Mouse (Mus musculus) E14TG2a.4 (cell line): ENCODE measurements around the gene Inpp5e.

Source experiments
- H3K27me3 ChIP-seq: 2 replicates; pipeline ENCODE4 v1.6.1; 2014; ENCODE audit warnings: low read length, control low read depth; ENCODE audit not compliant: insufficient read depth
- H3K36me3 ChIP-seq: 2 replicates; pipeline ENCODE4 v1.6.1; 2014; ENCODE audit warnings: low read length, control low read depth; ENCODE audit not compliant: insufficient read depth
- H3K4me1 ChIP-seq: replicated peaks from 2 replicates; pipeline ENCODE4 v1.6.1; 2014; ENCODE audit warnings: low read depth, low read length, control low read depth
- H3K4me3 ChIP-seq: replicated peaks from 2 replicates; pipeline ENCODE4 v1.5.1; 2014; ENCODE audit warnings: mild to moderate bottlenecking, low read length
- H3K9me3 ChIP-seq: 2 replicates; pipeline ENCODE4 v1.6.1; 2014; ENCODE audit warnings: low read length, control low read depth
- CTCF ChIP-seq: conservative IDR thresholded peaks from 2 replicates; pipeline ENCODE4 v1.5.1; 2014; ENCODE audit warnings: low read length
- NANOG ChIP-seq: IDR thresholded peaks from 2 replicates; pipeline ENCODE4 v1.6.1; 2014; ENCODE audit warnings: borderline replicate concordance, low read length, mixed read lengths
- POU5F1 ChIP-seq: IDR thresholded peaks from 2 replicates; pipeline ENCODE4 v1.6.1; 2014; ENCODE audit warnings: low read length, borderline replicate concordance

The Inpp5e gene

DNA sequence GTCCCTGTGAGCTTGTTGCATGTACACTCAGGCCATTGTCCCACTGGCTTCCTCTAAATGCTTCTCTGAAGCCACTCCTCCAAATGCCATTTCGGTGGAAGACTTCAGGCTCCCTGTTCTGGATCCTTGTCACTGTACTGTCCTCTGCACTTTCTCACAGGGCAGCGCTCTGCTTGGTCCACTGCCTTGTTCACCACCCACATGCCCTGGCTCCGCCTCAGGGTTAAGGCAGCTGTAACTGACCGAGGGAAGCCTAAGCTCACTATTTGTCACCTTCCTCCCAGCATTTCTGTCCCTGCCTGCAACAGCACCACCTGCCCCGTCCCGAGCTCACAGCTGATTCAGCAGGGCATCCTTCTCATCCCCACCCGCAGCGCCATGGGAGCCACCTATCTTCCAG lies 5.7 kb downstream of the Inpp5e start:
- H3K4me3 ChIP-seq, result no peak overlapping the region
- peaks cover 65% of the 10 kb centered on the region for H3K36me3 ChIP-seq
- TF ChIP-seq CTCF (no peak), POU5F1 (no peak), NANOG (no peak)
- H3K9me3 ChIP-seq, result no peaks in the 10 kb centered on the region
- H3K27me3 ChIP-seq, result no peaks in the 10 kb centered on the region
- peaks cover 18% of the 10 kb centered on the region for H3K4me1 ChIP-seq

DNA sequence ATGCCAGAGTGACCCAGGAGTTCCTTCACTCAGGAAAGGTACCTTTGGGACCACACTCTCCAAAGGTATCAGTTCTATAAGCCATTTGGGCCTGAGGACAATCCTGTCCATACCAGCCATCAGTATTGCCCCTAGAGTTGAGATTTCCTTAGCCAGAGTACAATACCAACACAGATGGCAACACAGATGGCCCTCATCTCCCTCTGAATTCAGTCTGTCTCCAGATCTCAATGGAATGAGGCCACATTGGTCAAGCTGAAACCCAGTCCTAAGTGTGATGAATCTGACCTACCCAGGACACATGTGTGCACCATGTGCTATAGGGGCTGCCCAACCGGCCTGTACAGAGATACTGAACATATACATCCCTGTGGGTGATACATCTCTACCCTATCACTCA lies 6.7 kb downstream of the Inpp5e start:
- Histone ChIP-seq H3K27me3 (no peaks in the 10 kb centered on the region), H3K36me3 (peaks cover 69% of the 10 kb centered on the region), H3K4me3 (no peak overlapping the region), H3K9me3 (no peaks in the 10 kb centered on the region), H3K4me1 (peaks cover 15% of the 10 kb centered on the region)
- TF ChIP-seq POU5F1 (no peak), NANOG (no peak), CTCF (no peak)

DNA sequence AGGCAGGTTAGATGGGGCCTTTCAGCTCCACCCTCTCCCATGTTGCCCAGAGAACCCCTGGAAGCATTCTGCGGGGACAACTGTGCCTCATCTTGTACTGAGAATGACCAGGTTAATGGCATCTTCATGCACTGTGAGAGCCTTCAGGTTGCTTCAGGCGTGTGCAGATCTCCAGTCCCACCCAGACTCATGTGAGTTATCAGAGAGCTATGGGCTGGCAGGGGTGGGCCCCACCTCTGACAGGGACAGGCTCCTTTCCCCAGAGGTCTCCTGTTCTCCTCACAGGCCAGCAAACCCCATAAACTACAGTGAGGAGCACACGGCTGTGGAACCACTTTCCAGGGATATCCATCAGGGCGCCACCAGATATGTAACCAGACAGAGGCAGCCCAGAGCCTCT lies 8.0 kb downstream of the Inpp5e start:
- H3K9me3 ChIP-seq, result no peaks in the 10 kb centered on the region
- H3K36me3 ChIP-seq, result peaks cover 69% of the 10 kb centered on the region
- peaks cover 17% of the 10 kb centered on the region for H3K4me1 ChIP-seq
- no peaks in the 10 kb centered on the region for H3K27me3 ChIP-seq
- no peak for TF ChIP-seq NANOG
- no peak for TF ChIP-seq POU5F1
- no peak for TF ChIP-seq CTCF
- H3K4me3 ChIP-seq, result no peak overlapping the region

DNA sequence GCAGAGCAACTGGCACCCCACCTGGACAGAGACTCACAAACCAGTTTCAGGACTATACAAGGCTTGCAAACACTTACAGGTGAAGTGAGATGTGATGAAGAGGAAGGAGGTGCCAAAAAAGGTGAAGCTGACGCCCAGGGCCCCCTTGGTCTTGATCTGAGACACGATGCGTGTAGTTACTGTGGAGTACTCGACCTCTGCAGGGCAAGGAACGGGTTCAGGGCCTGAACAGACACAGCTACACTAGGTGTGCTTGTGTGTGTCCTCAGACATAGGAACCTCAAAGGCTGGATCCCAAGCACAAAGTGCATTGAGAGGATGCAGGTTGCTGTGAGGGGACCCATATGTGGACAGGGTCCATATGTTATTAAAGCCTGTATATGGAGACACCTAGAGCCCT lies 8.7 kb downstream of the Inpp5e start:
- Histone ChIP-seq H3K27me3 (no peaks in the 10 kb centered on the region), H3K4me1 (peaks cover 17% of the 10 kb centered on the region), H3K4me3 (no peak overlapping the region), H3K36me3 (peaks cover 72% of the 10 kb centered on the region), H3K9me3 (no peaks in the 10 kb centered on the region)
- TF ChIP-seq CTCF (no peak), POU5F1 (no peak), NANOG (no peak)

DNA sequence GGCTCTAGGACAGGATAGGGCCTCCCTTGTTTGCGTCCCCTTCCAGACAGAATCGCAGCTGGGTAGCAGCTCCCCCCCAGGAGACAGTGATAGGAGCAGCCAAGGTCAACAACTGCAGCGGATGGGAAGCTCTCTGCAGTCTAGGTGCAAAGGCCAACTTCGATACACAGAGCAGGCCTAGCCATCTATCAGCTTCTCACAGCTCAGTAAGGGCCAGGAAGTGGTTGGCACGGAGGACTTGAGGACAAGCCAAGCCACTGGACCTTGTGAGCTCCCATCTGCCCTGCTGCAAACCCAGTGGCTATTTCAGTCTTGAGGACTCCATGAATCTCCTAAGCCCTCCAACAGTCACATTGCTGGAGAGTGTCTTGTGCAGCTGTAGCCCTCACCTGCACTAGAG lies 9.4 kb downstream of the Inpp5e start:
- TF ChIP-seq POU5F1, result no peak
- no peak for TF ChIP-seq CTCF
- TF ChIP-seq NANOG, result no peak
- H3K4me1 ChIP-seq, result peaks cover 15% of the 10 kb centered on the region
- no peaks in the 10 kb centered on the region for H3K27me3 ChIP-seq
- no peaks in the 10 kb centered on the region for H3K9me3 ChIP-seq
- H3K36me3 ChIP-seq, result peaks cover 79% of the 10 kb centered on the region
- H3K4me3 ChIP-seq, result no peak overlapping the region

DNA sequence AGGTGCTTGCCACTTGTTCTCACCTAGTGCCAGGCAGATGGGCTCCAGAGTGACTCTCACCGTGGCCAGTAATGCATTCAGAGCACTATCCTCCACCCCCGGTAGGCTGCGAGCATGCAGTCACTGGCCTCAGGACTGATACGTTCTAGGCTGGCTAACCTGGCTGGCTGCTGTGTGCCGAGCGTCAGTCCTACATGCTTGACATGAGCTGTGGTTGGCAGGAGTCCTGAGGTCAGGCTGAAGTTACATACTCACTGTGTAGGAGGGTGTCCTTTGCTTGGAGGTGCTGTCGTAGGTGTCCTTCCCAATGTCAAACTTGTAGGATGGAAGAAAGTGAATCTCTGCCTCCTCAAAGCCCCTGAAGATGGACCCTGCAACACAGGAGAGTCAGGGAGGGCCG lies 10.0 kb downstream of the Inpp5e start:
- Histone ChIP-seq H3K4me3 (no peak overlapping the region), H3K9me3 (no peaks in the 10 kb centered on the region), H3K36me3 (peaks cover 86% of the 10 kb centered on the region), H3K27me3 (no peaks in the 10 kb centered on the region), H3K4me1 (peaks cover 15% of the 10 kb centered on the region)
- no peak for TF ChIP-seq CTCF
- TF ChIP-seq POU5F1, result no peak
- TF ChIP-seq NANOG, result no peak

DNA sequence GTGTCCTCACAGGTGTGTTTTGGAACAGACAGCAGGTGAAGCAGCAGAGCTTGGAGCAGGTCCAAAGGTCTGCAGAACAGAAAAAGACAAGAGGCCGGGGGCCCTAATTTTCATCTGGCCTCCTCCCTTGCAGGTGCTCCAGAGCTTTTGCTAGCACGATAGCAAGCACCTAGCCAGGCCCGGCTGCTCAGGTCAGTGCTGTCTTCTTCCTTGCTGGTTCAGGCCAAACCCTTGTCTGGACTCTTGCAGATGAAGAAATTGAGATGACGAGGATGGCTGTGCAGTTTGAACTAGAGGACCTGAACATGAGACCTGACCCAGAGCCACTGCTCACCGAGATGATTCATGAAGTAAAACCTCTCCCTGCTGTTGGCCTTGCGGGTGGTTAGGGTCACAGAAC lies 17.4 kb downstream of the Inpp5e start:
- peaks cover 82% of the 10 kb centered on the region for H3K36me3 ChIP-seq
- peaks cover 31% of the 10 kb centered on the region for H3K4me1 ChIP-seq
- H3K27me3 ChIP-seq, result no peaks in the 10 kb centered on the region
- no peak overlapping the region for H3K4me3 ChIP-seq
- H3K9me3 ChIP-seq, result no peaks in the 10 kb centered on the region
- no peak for TF ChIP-seq NANOG
- no peak for TF ChIP-seq CTCF
- TF ChIP-seq POU5F1, result no peak

DNA sequence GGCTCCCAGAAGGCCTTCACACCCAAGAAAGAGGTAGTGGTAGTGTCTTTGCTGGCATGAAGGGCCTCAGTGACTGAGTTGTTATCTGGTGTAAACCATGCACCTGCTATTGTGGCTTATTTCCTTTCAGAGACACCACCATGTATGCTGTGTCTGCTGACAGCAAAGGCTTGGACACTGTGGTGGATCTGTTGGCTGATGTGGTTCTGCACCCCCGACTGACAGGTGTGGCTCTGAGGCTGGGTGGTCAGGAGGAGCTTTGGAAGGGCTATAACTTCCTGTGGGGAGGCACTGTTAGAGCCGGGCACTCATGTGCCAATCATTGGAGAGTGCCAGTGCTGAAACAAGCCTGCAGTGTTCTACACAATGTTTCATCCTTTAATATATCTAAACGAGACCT lies 18.0 kb downstream of the Inpp5e start:
- 0 out of 2 replicates have a peak overlapping the region, but pooled peaks have one; percentile 97 for H3K4me3 ChIP-seq
- H3K36me3 ChIP-seq, result peaks cover 82% of the 10 kb centered on the region
- no peaks in the 10 kb centered on the region for H3K9me3 ChIP-seq
- TF ChIP-seq NANOG, result no peak
- no peak for TF ChIP-seq POU5F1
- TF ChIP-seq CTCF, result no peak
- no peaks in the 10 kb centered on the region for H3K27me3 ChIP-seq
- H3K4me1 ChIP-seq, result peaks cover 31% of the 10 kb centered on the region

DNA sequence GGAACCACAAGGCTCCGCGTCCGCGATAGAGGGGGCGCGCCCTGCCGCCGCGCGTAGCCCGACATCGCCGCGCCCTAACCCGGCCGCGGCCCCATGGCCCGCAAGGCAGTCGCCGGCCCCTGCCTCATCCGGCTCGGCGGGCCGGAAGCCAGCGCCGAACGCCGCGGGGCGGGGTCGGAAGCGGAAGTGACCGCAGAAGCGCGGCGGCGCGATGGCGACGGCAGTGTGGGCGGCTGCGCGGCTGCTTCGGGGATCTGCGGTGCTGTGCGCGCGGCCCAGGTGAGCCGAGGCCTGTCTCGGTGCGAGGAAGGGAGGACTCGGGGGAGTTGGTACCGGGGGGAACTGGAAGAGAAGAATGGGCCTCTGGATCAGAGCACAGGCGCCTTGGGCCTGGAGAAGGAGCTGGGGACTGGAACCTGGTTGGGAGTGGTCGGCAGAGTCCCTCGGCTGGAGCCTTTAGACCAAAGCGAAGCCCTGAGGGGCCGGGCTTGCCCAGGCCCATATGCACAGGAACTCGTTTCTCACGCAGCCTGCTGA lies 19.8 kb downstream of the Inpp5e start, which contains the start of the genes Entr1 and Pmpca:
TSS of gene Entr1 (minus strand) at position 163 of the 537 bp plus-strand sequence.
TSS of gene Pmpca (plus strand) at position 186 of the 537 bp plus-strand sequence.
- no peaks in the 10 kb centered on the region for H3K27me3 ChIP-seq
- peaks cover 31% of the 10 kb centered on the region for H3K4me1 ChIP-seq
- no peak for TF ChIP-seq CTCF
- TF ChIP-seq NANOG, result no peak
- TF ChIP-seq POU5F1, result no peak
- H3K9me3 ChIP-seq, result no peaks in the 10 kb centered on the region
- H3K36me3 ChIP-seq, result peaks cover 82% of the 10 kb centered on the region
- H3K4me3 ChIP-seq, result peak within 1 kb of the TSS; percentile 97
